Mouse (Mus musculus) testis, postnatal 14 days (tissue): Measurements from ENCODE around the gene 4930519P11Rik.

Experiments
- DNase-seq: peaks from one replicate; pipeline ENCODE4 v3.0.0; 2021; ENCODE audit warnings: low spot score

The 4930519P11Rik gene

GRCm38 (mm10) chr2:154583906-154584872 lies 29.0 kb downstream of the 4930519P11Rik start:
- DNase-seq, result no peak

GRCm38 (mm10) chr2:154581421-154581820 lies 31.8 kb downstream of the 4930519P11Rik start:
- no peak for DNase-seq

- no peak for DNase-seq
Measured at GRCm38 (mm10) chr2:154580586-154580985, 32.7 kb downstream of the 4930519P11Rik start.

- DNase-seq, result no peak
Measured at GRCm38 (mm10) chr2:154577744-154578067, 35.5 kb downstream of the 4930519P11Rik start.

GRCm38 (mm10) chr2:154576876-154577743 lies 36.1 kb downstream of the 4930519P11Rik start:
- no peak for DNase-seq

GRCm38 (mm10) chr2:154574271-154574670 lies 39.0 kb downstream of the 4930519P11Rik start:
- no peak for DNase-seq

GRCm38 (mm10) chr2:154572996-154573395 lies 40.2 kb downstream of the 4930519P11Rik start:
- no peak for DNase-seq

GRCm38 (mm10) chr2:154571976-154572375 lies 41.3 kb downstream of the 4930519P11Rik start:
- DNase-seq, result no peak

GRCm38 (mm10) chr2:154571266-154571665 lies 42.0 kb downstream of the 4930519P11Rik start:
- DNase-seq, result no peak

GRCm38 (mm10) chr2:154570666-154571065 lies 42.6 kb downstream of the 4930519P11Rik start:
- DNase-seq, result no peak

- peak; percentile 97 for DNase-seq
Measured at GRCm38 (mm10) chr2:154569836-154570286, 43.4 kb downstream of the 4930519P11Rik start, which contains the start of gene E2f1. Gene E2f1, minus strand, starts transcription at chr2:154569892.

GRCm38 (mm10) chr2:154569071-154569748 lies 44.0 kb downstream of the 4930519P11Rik start:
- peak; percentile 62 for DNase-seq

- DNase-seq, result peak; percentile 42
Measured at GRCm38 (mm10) chr2:154568329-154569070, 44.7 kb downstream of the 4930519P11Rik start.

GRCm38 (mm10) chr2:154567766-154568165 lies 45.5 kb downstream of the 4930519P11Rik start:
- DNase-seq, result no peak

- no peak for DNase-seq
Measured at GRCm38 (mm10) chr2:154566641-154567040, 46.6 kb downstream of the 4930519P11Rik start.

GRCm38 (mm10) chr2:154565562-154565961 lies 47.7 kb downstream of the 4930519P11Rik start:
- DNase-seq, result no peak

GRCm38 (mm10) chr2:154563612-154564170 lies 49.5 kb downstream of the 4930519P11Rik start:
- DNase-seq, result no peak
